Mouse (Mus musculus) testis, adult 2 months (tissue): Measurements from ENCODE around the gene Ubr3.

ENCODE experiments used
- CTCF ChIP-seq: fragments of 200-500 bp; IDR thresholded peaks from 2 replicates; pipeline ENCODE4 v1.5.1; 2012; ENCODE audit warnings: low read depth, mild to moderate bottlenecking, inconsistent platforms, low read length, moderate library complexity; ENCODE audit not compliant: control insufficient read depth, insufficient read depth, insufficient replicate concordance
- POLR2A ChIP-seq: fragments of 200-500 bp; IDR thresholded peaks from 2 replicates; pipeline ENCODE4 v1.6.1; 2012; ENCODE audit warnings: low read depth, mild to moderate bottlenecking, inconsistent platforms, low read length, moderate library complexity; ENCODE audit not compliant: control insufficient read depth

DNA sequence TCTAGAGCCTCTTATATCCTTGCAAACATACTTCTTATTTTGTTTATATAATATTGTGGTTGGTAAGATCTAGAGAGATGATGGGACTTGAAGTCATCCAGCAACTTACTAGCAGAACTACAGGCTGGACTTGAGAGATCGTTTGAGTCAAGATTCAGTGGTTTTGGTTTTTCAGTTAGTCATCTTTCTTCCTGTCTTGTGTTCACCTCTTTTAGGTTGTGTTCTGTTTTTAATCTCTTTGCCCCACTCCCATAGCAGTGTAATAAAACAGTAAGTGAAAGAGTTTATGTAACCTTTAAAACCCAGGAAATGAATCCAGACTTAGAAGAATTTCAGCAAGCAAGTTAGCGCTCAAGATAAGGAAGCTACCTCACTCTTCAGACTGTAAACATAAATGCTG, 97.7 kb downstream of the Ubr3 start:
- no peak for TF ChIP-seq POLR2A
- no peak for TF ChIP-seq CTCF
